Mouse (Mus musculus): ENCODE measurements around the gene Arhgef18.

- TF ChIP-seq GATA1 (IDR thresholded peaks at IDR 0.05; ENCODE audit: low read length): no peak
- no peak for TF ChIP-seq TAL1 (IDR thresholded peaks at IDR 0.05; ENCODE audit: low read length)
Measured at GRCm38 (mm10) chr8:3475715-3476429, 83.1 kb downstream of the Arhgef18 start.

All from erythroblast, embryonic 14.5 days (primary cell).